Mouse (Mus musculus): ENCODE results near the gene Crabp1.

- TF ChIP-seq CTCF (IDR thresholded peaks at IDR 0.05; ENCODE audit: borderline replicate concordance, control insufficient read depth, extremely low read depth, insufficient read depth, low read length, poor library complexity) (no peak), POLR2A (IDR thresholded peaks at IDR 0.05; ENCODE audit: control insufficient read depth, extremely low read depth, insufficient read depth, low read length, poor library complexity) (no peak)
Observed at GRCm38 (mm10) chr9:54816508-54817201, 52.1 kb downstream of the Crabp1 start.
